Mouse (Mus musculus) kidney, embryonic 16.5 days (tissue): ENCODE measurements around the gene Gm9837. TPM values are rescaled to one million over a fixed set of nuclear protein-coding genes. Genes with fewer than 3 reads are reported as not detected.

Source experiments
- ATAC-seq: fragments of 200-750 bp; cut with Nextera tagmentation; 2 replicates; pipeline ENCODE4 v1.8.0; 2017; ENCODE audit warnings: moderate TSS enrichment; ENCODE audit not compliant: low FRiP score, low TSS enrichment
- H3K27ac ChIP-seq: fragments of 300-500 bp; sonication (generic); 2 replicates; pipeline ENCODE4 v1.5.1; 2014; ENCODE audit warnings: low read length
- H3K27me3 ChIP-seq: fragments of 300-500 bp; sonication (generic); 2 replicates; pipeline ENCODE4 v1.6.1; 2014; ENCODE audit warnings: low read length, control low read depth, mixed read lengths; ENCODE audit not compliant: insufficient read depth
- H3K36me3 ChIP-seq: fragments of 300-500 bp; sonication (generic); 2 replicates; pipeline ENCODE4 v1.6.1; 2014; ENCODE audit warnings: low read length, control low read depth, mixed read lengths; ENCODE audit not compliant: insufficient read depth
- H3K4me1 ChIP-seq: fragments of 300-500 bp; sonication (generic); 2 replicates; pipeline ENCODE4 v1.6.1; 2014; ENCODE audit warnings: low read length, control low read depth, mixed read lengths; ENCODE audit not compliant: insufficient read depth
- H3K4me2 ChIP-seq: fragments of 300-500 bp; sonication (generic); replicated peaks from 2 replicates; pipeline ENCODE4 v1.6.1; 2014; ENCODE audit warnings: low read depth, low read length
- H3K4me3 ChIP-seq: fragments of 300-500 bp; sonication (generic); 2 replicates; pipeline ENCODE4 v1.5.1; 2014; ENCODE audit warnings: mild to moderate bottlenecking, low read length
- H3K9ac ChIP-seq: fragments of 300-500 bp; sonication (generic); replicated peaks from 2 replicates; pipeline ENCODE4 v1.6.1; 2014; ENCODE audit warnings: low read length
- H3K9me3 ChIP-seq: fragments of 300-500 bp; sonication (generic); 2 replicates; pipeline ENCODE4 v1.6.1; 2016; ENCODE audit warnings: low read length, control low read depth
- WGBS: fragments of 180-500 bp; shearing (Covaris S2); extraction: QIAGEN DNeasy Blood & Tissue Kit; methylation state at CpG from one replicate; pipeline ENCODE4 v1.1.7; 2014; 5-methylcytosine and 5-hydroxymethylcytosine counted together
- polyA plus RNA-seq: library from polyadenylated mRNA; unstranded; fragments of >200 nt; fragmentation: Nextera tagmentation; extraction: Ambion mirVana; gene quantifications from 2 replicates; pipeline ENCODE4 v1.2.1, GENCODE M21; 2015

The Gm9837 gene
- polyA plus RNA-seq: not detected in 2 replicates

DNA sequence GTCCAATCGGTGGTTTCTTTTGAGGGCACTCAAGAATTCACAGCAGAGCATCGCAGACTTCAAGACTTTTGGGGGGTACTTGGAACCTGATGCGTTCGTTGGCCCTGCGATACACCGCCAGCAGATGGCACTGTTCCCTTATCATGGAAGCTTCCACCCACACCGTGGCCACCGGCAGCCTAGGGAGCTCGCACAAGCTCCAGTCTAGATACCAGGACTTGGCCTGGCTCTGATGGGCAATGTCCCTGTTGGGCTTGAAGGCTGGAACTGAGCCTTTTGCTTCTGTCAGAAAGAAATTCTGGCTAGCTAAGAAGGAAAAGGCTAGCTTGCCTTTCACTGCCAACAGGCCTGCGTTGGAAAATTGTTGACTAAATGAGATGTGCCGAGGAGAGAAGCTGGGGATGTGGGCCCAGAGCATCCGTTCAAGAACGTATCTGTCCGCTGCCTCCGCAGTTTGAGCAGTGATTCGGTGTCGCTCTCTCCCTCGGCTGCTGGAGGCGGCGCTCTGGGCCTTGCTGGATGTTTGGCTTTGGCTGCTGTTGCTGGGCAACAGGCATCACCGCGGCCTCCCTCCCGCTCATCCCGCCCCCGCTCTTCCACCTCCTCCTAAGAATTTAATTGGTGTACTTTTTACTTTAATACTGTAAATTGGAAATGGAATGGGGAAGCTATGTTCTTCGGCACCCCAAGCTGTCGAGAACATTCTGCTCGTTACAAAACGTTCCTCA, at the start of gene Gm9837:
Gm9837 (minus strand) TSS at position 512 of the 728 bp plus-strand sequence.
- H3K9me3 ChIP-seq: no peaks in the 10 kb centered on the region
- H3K36me3 ChIP-seq: no peaks in the 10 kb centered on the region
- H3K27ac ChIP-seq: no peak within 1 kb of the TSS
- peaks cover 66% of the 10 kb centered on the region for H3K27me3 ChIP-seq
- peak within 1 kb of the TSS; percentile 20 for H3K4me3 ChIP-seq
- H3K9ac ChIP-seq: peak within 1 kb of the TSS; percentile 27; the same call in 1 of the 2 replicates
- ATAC-seq: peak; percentile 86; the same call in 1 of the 2 replicates
- 5% methylated on average over 29 of the region's 29 CpGs for WGBS
- H3K4me2 ChIP-seq: peak within 1 kb of the TSS; percentile 44
- peaks cover 16% of the 10 kb centered on the region for H3K4me1 ChIP-seq

DNA sequence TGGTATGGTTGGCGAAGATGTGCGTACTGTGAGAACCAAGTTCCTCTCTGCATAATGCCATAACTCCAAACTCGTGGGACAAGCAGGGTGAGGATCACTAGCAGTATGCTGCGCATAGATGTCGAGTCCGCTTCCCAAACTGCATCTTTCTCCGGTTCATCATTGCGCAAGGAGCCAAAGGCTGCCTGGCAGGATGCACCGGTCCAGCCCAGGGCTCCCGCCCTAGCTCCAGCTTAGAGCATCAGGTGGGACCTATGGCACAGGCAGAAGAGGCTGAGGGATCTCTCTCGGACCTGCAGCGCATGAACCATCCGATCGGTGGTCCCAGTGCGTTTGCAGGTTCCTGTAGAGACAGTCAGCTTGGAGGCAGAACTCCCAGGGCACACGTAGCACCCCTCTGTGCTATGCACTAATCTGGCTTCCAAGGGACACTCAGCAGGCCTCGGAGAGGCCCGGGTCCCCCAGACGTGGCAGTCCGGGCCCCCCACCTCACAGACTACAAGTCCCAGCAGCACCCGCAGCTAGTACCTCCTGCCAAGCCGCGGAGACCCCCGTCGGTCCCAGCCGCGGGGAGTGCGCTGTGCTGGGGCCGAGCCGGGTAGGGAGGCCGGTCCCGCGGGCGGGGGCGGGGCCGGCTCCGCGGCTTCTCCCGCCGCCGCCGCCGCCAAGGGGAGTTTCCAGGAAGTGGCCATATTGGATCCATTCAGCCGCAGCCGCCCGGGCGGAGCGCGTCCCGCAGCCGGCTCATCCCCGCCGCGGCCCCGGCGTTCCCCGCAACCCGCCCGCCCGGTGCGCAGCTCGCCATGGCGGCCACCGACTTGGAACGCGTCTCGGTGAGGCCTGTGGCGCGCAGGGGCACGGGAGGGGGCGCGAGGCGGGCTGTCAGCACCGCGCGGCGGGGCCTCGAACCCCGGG, 49.2 kb upstream of the Gm9837 start, which contains the start of gene Sept8:
Sept8 (plus strand) TSS at position 51 of the 915 bp plus-strand sequence.
- no peaks in the 10 kb centered on the region for H3K27me3 ChIP-seq
- peak within 1 kb of the TSS; percentile 34 for H3K27ac ChIP-seq
- peaks cover 20% of the 10 kb centered on the region for H3K4me1 ChIP-seq
- 4% methylated on average over 77 of the region's 79 CpGs for WGBS
- no peaks in the 10 kb centered on the region for H3K9me3 ChIP-seq
- ATAC-seq: peak; percentile 82
- H3K4me2 ChIP-seq: peak within 1 kb of the TSS; percentile 67
- H3K9ac ChIP-seq: peak within 1 kb of the TSS; percentile 85
- peak within 1 kb of the TSS; percentile 75 for H3K4me3 ChIP-seq
- no peaks in the 10 kb centered on the region for H3K36me3 ChIP-seq

GRCm38 (mm10) chr11:53518759-53519158, 48.5 kb upstream of the Gm9837 start:
- H3K27ac ChIP-seq: no peak overlapping the region
- H3K4me3 ChIP-seq: peak overlapping the region; percentile 75; the same call in 1 of the 2 replicates
- H3K9ac ChIP-seq: peak overlapping the region; percentile 85
- H3K27me3 ChIP-seq: no peaks in the 10 kb centered on the region
- peaks cover 20% of the 10 kb centered on the region for H3K4me1 ChIP-seq
- ATAC-seq: no peak
- no peaks in the 10 kb centered on the region for H3K36me3 ChIP-seq
- H3K4me2 ChIP-seq: peak overlapping the region; percentile 67; the same call in 1 of the 2 replicates
- no peaks in the 10 kb centered on the region for H3K9me3 ChIP-seq
- 51% methylated on average over 5 of the region's 5 CpGs for WGBS

- WGBS: 39% methylated on average over 8 of the region's 8 CpGs
- Histone ChIP-seq H3K27me3 (no peaks in the 10 kb centered on the region), H3K4me3 (no peak overlapping the region), H3K27ac (no peak overlapping the region), H3K36me3 (no peaks in the 10 kb centered on the region), H3K9me3 (no peaks in the 10 kb centered on the region), H3K4me1 (peaks cover 11% of the 10 kb centered on the region), H3K4me2 (no peak overlapping the region), H3K9ac (0 out of 2 replicates have a peak overlapping the region, but pooled peaks have one; percentile 2)
- no peak for ATAC-seq
Measured at GRCm38 (mm10) chr11:53516775-53517627, 46.7 kb upstream of the Gm9837 start.

- H3K27me3 ChIP-seq: no peaks in the 10 kb centered on the region
- no peak overlapping the region for H3K4me2 ChIP-seq
- H3K4me3 ChIP-seq: no peak overlapping the region
- H3K4me1 ChIP-seq: no peaks in the 10 kb centered on the region
- ATAC-seq: no peak
- H3K9me3 ChIP-seq: no peaks in the 10 kb centered on the region
- H3K9ac ChIP-seq: no peak overlapping the region
- H3K36me3 ChIP-seq: no peaks in the 10 kb centered on the region
- WGBS: 46% methylated on average over 5 of the region's 5 CpGs
- H3K27ac ChIP-seq: no peak overlapping the region
Measured at GRCm38 (mm10) chr11:53510351-53510750, 40.1 kb upstream of the Gm9837 start.

GRCm38 (mm10) chr11:53508591-53508990, 38.3 kb upstream of the Gm9837 start:
- no peaks in the 10 kb centered on the region for H3K36me3 ChIP-seq
- H3K4me3 ChIP-seq: no peak overlapping the region
- no peaks in the 10 kb centered on the region for H3K4me1 ChIP-seq
- H3K27ac ChIP-seq: no peak overlapping the region
- H3K27me3 ChIP-seq: no peaks in the 10 kb centered on the region
- no peak overlapping the region for H3K9ac ChIP-seq
- WGBS: 63% methylated on average over 3 of the region's 3 CpGs
- no peak overlapping the region for H3K4me2 ChIP-seq
- H3K9me3 ChIP-seq: no peaks in the 10 kb centered on the region
- ATAC-seq: no peak

DNA sequence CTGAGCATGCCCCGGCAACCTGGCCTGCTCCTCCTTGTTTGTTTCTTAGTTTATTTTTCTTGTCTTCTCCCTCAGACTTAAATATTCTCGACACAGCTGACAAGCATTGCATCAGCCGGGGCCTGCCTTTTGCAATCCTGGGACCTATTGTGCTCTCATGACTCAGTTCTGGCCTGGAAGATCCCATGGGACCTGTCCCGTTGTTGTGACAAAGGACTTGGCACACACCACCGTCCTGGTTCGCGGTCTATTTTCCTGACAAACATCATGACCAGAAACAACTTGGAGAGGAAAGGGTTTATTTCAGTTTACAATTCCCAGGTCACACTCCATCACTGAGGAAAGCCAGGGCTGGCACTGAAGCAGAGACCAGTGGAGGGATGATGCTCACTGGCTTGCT, 37.9 kb upstream of the Gm9837 start:
- Histone ChIP-seq H3K4me1 (no peaks in the 10 kb centered on the region), H3K27ac (no peak overlapping the region), H3K9ac (no peak overlapping the region), H3K9me3 (no peaks in the 10 kb centered on the region), H3K4me2 (no peak overlapping the region), H3K27me3 (no peaks in the 10 kb centered on the region), H3K4me3 (no peak overlapping the region), H3K36me3 (no peaks in the 10 kb centered on the region)
- WGBS: 71% methylated on average over 7 of the region's 7 CpGs
- no peak for ATAC-seq

DNA sequence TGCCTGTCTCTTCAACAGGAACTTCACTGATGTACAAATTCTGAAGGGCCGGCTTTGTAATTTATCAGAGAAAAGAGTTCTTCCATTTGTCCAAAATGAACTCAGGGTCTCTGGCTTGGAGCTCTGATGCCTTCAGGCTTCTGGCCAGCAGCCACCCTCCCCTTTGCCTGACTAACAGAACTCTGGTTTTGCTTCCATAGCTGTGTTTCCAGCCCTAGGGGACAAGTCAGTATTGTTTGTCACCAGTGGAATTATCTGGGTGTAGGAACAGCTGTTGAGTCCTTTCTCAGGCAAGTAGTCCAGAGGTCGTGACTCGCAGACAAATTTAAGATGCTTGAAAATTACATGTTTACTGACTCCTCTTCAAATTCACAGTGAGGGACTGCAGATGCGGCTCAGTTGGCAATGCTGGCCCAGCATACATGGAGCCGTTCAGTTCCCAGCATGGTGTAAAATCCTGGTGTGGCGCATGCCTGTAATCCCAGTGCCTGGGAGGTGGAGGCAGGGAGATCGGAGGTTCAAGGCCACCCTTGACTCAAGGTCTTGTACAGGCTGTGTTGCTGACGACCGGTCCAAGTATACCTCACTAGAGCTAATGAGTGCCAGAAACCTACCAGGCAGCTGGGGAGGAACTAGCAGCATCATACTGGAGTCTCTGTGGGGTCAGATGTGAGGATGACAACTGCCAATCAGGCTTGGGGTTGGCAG, 37.0 kb upstream of the Gm9837 start:
- Histone ChIP-seq H3K27me3 (no peaks in the 10 kb centered on the region), H3K9me3 (no peaks in the 10 kb centered on the region), H3K4me3 (no peak overlapping the region), H3K9ac (no peak overlapping the region), H3K36me3 (no peaks in the 10 kb centered on the region), H3K4me1 (no peaks in the 10 kb centered on the region), H3K4me2 (no peak overlapping the region), H3K27ac (no peak overlapping the region)
- ATAC-seq: no peak
- 88% methylated on average over 9 of the region's 9 CpGs for WGBS
